Mouse (Mus musculus): ENCODE data around the gene Tmem168.

Tmem168 gene

DNA sequence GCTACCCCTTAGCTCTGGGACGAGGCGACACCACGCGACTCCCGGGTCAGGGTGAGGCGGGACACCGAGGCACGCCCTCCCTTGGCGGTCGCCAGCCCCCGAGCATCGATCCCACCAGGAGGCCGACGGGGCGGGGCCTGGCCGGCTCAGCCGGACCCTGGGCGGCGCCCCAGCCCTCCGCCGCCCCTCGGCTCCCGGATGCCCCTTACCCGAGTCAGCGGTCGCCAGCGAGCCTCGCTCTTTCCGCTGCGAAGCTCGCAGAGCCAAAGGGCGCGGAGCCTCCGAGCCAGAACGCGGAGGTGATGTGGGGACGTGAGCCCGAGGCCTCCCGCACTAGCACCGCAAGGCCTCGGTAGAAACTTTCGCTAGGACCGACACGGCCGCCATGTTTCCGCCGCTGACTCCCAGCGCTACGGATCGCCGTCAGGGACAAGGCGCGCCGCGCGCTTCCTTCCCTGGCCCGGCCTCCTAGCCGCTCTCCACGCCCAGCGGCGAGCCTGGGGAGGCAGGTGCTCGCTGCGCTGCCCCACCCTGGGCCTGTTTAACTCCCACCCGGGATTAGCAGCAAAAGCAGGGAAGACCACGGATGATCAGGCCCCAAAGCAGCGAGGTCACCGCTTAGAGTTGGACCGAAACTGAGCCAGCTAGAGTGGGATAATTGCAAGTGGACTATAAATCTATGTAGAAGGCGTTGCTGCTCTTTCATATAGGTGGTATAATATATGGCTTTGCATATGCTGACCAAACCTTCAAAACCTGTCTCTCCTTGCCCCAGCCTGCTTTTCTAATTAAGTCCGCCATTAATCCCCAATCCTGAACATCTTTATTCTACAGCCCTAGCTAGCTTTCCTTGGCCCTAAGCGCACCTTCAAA, at the start of gene Tmem168:
Gene Tmem168, minus strand, starts transcription at position 480 of the 873 bp plus-strand sequence.
- H3K36me3 ChIP-seq (ENCODE audit: control insufficient read depth, insufficient read depth, low read length, poor library complexity, severe bottlenecking): peaks cover 2% of the 10 kb centered on the region; the same call in 1 of the 2 replicates
- H3K27me3 ChIP-seq (ENCODE audit: control insufficient read depth, insufficient read depth, low read length, poor library complexity, severe bottlenecking): no peaks in the 10 kb centered on the region

DNA sequence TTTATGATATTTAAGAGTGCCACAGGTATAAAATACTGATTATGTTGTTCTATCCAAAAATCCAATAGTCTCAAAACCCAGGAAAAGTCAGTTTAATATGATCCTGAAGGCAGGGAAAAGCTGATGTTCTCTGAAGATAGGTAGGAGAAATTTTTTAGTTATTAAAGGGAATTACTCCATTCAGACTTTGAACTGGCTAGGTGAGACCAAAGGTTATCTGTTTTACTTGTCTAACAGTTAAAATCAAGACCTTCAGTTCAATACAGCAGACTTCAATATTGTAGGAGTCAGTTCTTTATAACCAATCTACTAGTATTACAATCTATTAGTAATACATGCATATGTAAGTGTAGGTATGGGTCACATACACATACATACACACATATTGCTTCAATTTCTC, 46.2 kb upstream of the Tmem168 start:
- Histone ChIP-seq H3K27me3 (ENCODE audit: control insufficient read depth, insufficient read depth, low read length, poor library complexity, severe bottlenecking) (no peaks in the 10 kb centered on the region), H3K36me3 (ENCODE audit: control insufficient read depth, insufficient read depth, low read length, poor library complexity, severe bottlenecking) (peaks cover 5% of the 10 kb centered on the region)
- DNase-seq (ENCODE audit: low read depth, low spot score): no peak

More for the DNA sequence above, at the start of gene Tmem168:
- DNase-seq (ENCODE audit: low read depth, low spot score): peak; percentile 89

DNA sequence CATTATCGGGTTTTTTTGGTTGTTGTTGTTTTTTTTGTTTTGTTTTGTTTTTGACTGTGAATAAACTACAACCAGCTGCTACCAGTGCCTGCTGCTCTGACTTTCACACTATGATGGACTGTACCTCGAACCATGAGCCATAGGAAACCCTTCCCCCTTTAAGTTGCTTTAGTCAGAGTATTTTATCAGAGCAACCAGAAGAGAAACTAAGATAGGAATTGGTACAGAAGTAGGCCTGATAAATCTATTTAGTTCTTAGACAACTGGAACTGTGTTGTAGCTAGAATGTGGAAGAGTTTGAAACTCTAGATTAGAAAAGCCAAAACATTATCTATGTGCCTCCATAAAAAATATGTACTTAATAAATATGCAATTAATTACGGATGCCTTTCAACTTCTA, 44.4 kb upstream of the Tmem168 start:
- DNase-seq (ENCODE audit: low read depth, low spot score): no peak
- Histone ChIP-seq H3K27me3 (ENCODE audit: control insufficient read depth, insufficient read depth, low read length, poor library complexity, severe bottlenecking) (no peaks in the 10 kb centered on the region), H3K36me3 (ENCODE audit: control insufficient read depth, insufficient read depth, low read length, poor library complexity, severe bottlenecking) (peaks cover 8% of the 10 kb centered on the region)

DNA sequence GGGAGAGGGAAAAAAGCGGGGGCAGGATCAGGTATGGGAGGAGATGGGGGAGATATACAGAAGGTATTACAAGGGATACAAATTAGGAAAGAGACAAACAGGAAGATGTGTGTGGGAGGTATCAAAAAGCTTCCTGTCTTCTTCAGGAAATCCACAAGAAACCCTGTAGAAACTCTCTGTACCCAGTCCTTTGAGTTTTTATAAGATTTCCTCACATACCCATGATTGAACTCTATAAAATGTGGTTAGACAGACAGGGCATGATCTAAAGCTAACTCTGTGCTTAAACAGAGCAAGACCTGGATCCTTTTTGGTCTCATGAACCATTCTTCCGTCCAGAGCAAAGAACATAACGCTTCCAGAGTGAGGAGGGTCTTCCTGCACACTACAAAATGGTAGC, 43.0 kb upstream of the Tmem168 start:
- Histone ChIP-seq H3K36me3 (ENCODE audit: control insufficient read depth, insufficient read depth, low read length, poor library complexity, severe bottlenecking) (peaks cover 8% of the 10 kb centered on the region), H3K27me3 (ENCODE audit: control insufficient read depth, insufficient read depth, low read length, poor library complexity, severe bottlenecking) (no peaks in the 10 kb centered on the region)
- no peak for DNase-seq (ENCODE audit: low read depth, low spot score)

DNA sequence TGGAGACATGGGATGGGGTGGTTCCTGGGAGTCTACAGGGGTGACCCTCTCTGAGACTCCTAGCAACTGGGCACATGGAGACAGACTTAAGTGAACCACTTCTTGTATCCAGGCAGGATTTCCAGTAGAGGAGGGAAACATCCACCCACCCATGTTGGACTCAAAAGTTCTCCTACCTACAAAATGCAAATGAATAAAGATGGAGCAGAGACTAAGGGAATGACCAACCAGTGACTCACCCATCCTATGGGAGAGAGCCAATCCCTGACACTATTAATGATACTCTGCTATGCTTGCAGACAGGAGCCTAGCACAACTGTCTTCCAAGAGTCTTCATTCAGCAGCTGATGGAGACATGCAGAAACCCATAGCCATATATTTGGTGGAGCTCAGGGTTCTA, 40.4 kb upstream of the Tmem168 start:
- no peak for DNase-seq (ENCODE audit: low read depth, low spot score)
- Histone ChIP-seq H3K27me3 (ENCODE audit: control insufficient read depth, insufficient read depth, low read length, poor library complexity, severe bottlenecking) (no peaks in the 10 kb centered on the region), H3K36me3 (ENCODE audit: control insufficient read depth, insufficient read depth, low read length, poor library complexity, severe bottlenecking) (peaks cover 8% of the 10 kb centered on the region)

DNA sequence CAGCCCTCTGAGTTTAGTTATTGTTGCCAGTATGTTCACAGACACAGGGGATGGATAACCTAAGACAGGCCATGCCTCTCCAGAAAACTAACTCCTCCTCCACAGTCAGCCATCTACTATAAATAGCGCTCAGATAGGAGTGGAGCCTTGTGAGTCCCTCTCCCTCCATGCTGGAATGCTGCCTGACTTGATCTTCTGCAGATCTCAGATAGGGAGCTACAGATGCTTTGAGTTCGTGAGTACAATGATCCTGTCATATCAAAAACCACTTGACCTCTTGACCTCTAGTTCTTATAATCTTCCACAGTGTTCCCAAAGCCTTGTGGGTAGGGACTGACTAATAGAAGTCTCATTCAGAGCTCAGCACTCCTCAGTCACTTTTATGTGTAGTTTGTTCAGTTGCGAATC, 28.7 kb upstream of the Tmem168 start:
- Histone ChIP-seq H3K36me3 (ENCODE audit: control insufficient read depth, insufficient read depth, low read length, poor library complexity, severe bottlenecking) (0 out of 2 replicates have a peak, but pooled peaks cover 4% of the 10 kb centered on the region), H3K27me3 (ENCODE audit: control insufficient read depth, insufficient read depth, low read length, poor library complexity, severe bottlenecking) (no peaks in the 10 kb centered on the region)
- DNase-seq (ENCODE audit: low read depth, low spot score): no peak

DNA sequence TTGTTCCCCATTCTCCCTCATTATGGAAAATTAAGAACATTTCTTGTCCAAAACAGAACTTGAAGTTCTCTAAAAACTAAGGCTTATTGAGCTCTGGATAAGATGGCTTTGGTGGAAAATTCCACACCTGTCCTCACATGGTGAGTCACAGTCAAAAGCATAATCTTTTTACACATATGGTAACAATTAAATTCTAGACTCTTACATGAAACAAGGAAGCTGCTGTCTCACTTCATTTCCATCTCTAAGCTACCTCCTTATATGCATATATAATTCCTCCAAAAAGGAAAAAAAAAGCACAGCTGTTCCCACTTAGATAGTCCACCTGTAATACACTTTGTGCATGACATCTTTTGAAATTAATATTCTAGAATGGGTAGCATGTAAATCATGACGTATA, 24.7 kb upstream of the Tmem168 start:
- peaks cover 4% of the 10 kb centered on the region for H3K36me3 ChIP-seq (ENCODE audit: control insufficient read depth, insufficient read depth, low read length, poor library complexity, severe bottlenecking)
- no peak for DNase-seq (ENCODE audit: low read depth, low spot score)

DNA sequence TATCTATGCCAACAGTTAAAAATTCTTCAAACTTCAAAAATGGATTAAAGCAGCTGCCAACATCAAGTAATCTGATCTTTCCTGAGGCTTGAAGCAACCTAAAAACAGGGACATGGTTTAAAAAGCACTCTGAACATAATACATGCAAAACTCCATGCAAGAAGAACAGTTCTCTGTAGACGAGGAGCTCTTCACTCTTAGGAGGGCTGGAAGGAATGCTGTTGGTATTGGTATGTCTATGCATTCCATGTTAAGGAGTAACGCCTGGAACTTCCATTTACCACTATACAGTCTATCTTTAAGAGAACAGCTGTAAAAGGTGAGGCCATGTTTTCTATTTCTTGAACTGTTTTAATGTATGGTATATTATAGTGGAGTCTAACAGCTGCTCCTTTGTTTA, 22.7 kb upstream of the Tmem168 start:
- Histone ChIP-seq H3K27me3 (ENCODE audit: control insufficient read depth, insufficient read depth, low read length, poor library complexity, severe bottlenecking) (no peaks in the 10 kb centered on the region), H3K36me3 (ENCODE audit: control insufficient read depth, insufficient read depth, low read length, poor library complexity, severe bottlenecking) (peaks cover 6% of the 10 kb centered on the region)
- DNase-seq (ENCODE audit: low read depth, low spot score): no peak

More for the DNA sequence above, 24.7 kb upstream of the Tmem168 start:
- no peaks in the 10 kb centered on the region for H3K27me3 ChIP-seq (ENCODE audit: control insufficient read depth, insufficient read depth, low read length, poor library complexity, severe bottlenecking)

DNA sequence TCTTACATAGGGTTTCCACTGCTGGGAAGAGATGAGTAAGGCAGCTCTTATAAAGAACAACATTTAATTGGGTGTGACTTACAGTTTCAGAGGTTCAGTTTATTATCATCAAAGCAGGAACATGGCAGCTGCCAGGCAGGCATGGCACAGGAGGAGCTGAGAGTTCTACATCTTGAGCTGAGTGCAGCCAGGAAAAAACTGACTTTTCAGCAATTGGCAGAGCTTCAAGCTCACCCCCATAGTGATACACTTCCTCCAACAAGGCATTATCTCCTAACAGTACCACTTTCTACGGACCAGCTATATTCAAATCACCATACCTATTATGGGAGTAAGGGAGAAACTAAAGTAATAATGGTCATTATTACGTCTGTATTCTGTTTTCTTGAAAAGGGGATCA, 11.7 kb upstream of the Tmem168 start:
- no peaks in the 10 kb centered on the region; the same call in 1 of the 2 replicates for H3K36me3 ChIP-seq (ENCODE audit: control insufficient read depth, insufficient read depth, low read length, poor library complexity, severe bottlenecking)
- DNase-seq (ENCODE audit: low read depth, low spot score): no peak
- no peaks in the 10 kb centered on the region for H3K27me3 ChIP-seq (ENCODE audit: control insufficient read depth, insufficient read depth, low read length, poor library complexity, severe bottlenecking)

DNA sequence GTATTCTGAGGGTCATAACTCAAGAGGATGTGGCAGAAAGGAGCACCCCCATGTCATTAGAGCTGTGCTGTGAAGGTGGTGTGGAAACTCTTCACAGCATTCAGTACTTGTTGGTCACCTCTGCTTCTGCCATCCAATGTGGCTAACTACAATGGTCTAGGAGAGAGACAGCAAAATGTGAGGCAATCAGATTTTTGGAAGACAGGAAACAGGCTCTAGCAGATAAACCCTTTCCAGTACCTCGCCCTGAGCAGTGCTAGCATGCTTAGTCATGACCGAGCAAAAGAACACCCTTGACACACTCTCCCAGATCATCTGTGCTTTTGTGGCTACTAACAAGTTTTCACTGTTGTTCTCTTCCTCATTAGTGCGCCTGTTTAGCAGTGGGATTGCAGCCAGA, 9.2 kb upstream of the Tmem168 start:
- DNase-seq (ENCODE audit: low read depth, low spot score): no peak
- Histone ChIP-seq H3K36me3 (ENCODE audit: control insufficient read depth, insufficient read depth, low read length, poor library complexity, severe bottlenecking) (no peaks in the 10 kb centered on the region; the same call in 1 of the 2 replicates), H3K27me3 (ENCODE audit: control insufficient read depth, insufficient read depth, low read length, poor library complexity, severe bottlenecking) (no peaks in the 10 kb centered on the region)

DNA sequence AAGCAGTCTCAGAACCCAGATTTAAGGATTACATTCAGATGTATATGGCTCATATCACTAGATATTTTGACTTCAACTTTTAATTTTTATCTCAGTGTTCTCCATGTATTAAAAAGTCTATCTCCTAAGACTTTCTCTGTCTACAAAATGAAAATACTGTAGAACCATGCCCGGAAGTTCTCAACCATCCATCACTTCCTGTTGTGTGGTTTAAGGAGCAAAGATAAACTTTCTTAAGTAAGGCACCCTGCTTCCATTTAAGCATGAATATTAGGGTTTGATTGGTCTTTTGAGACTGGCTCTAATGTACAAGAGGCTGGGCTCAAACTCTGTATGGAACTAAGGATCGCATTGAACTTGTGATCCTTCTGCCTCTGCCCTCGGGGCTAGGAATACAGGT, 6.7 kb upstream of the Tmem168 start:
- no peak for DNase-seq (ENCODE audit: low read depth, low spot score)
- no peaks in the 10 kb centered on the region for H3K27me3 ChIP-seq (ENCODE audit: control insufficient read depth, insufficient read depth, low read length, poor library complexity, severe bottlenecking)
- H3K36me3 ChIP-seq (ENCODE audit: control insufficient read depth, insufficient read depth, low read length, poor library complexity, severe bottlenecking): no peaks in the 10 kb centered on the region

DNA sequence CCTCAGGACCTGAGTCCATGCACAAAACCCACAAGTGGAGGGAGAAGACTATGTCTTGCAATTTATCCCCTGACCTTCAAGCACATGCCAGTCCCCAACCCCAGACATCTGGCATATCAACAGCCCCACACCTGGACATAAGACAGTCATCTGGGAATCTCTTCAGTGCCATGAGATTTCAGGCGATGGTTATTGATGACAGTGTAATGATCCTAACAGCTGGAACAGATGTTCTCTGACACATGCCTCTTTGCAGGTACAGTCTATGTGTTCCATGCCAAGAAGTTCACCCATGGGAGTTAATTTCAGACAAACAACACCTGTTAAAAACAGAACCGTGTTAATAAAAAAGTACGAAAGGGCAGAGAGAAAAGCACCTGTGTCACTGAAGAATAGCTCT, 5.8 kb upstream of the Tmem168 start:
- no peaks in the 10 kb centered on the region for H3K36me3 ChIP-seq (ENCODE audit: control insufficient read depth, insufficient read depth, low read length, poor library complexity, severe bottlenecking)

DNA sequence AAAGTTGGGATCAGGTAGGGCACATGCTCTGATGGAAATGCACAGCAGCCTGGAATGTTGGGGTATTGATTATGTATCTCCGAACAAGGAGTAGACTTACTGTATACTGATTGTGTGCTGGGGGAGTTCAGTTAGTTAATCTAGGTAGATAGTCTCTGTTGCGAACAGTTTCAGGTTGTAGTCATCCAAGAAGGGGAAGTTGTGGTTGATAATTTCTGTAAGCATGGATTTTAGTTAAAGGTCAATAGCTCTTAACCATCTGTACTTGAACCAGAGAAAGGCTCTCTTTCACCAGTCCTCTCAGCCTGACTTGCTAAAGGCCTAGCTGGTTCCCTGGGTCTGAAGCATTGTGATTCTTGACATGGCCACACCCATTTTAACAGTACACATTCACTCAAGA, 3.0 kb upstream of the Tmem168 start:
- no peaks in the 10 kb centered on the region for H3K36me3 ChIP-seq (ENCODE audit: control insufficient read depth, insufficient read depth, low read length, poor library complexity, severe bottlenecking)
- H3K27me3 ChIP-seq (ENCODE audit: control insufficient read depth, insufficient read depth, low read length, poor library complexity, severe bottlenecking): no peaks in the 10 kb centered on the region
- DNase-seq (ENCODE audit: low read depth, low spot score): peak; percentile 54

More for the DNA sequence above, 5.8 kb upstream of the Tmem168 start:
- DNase-seq (ENCODE audit: low read depth, low spot score): no peak
- H3K27me3 ChIP-seq (ENCODE audit: control insufficient read depth, insufficient read depth, low read length, poor library complexity, severe bottlenecking): no peaks in the 10 kb centered on the region

DNA sequence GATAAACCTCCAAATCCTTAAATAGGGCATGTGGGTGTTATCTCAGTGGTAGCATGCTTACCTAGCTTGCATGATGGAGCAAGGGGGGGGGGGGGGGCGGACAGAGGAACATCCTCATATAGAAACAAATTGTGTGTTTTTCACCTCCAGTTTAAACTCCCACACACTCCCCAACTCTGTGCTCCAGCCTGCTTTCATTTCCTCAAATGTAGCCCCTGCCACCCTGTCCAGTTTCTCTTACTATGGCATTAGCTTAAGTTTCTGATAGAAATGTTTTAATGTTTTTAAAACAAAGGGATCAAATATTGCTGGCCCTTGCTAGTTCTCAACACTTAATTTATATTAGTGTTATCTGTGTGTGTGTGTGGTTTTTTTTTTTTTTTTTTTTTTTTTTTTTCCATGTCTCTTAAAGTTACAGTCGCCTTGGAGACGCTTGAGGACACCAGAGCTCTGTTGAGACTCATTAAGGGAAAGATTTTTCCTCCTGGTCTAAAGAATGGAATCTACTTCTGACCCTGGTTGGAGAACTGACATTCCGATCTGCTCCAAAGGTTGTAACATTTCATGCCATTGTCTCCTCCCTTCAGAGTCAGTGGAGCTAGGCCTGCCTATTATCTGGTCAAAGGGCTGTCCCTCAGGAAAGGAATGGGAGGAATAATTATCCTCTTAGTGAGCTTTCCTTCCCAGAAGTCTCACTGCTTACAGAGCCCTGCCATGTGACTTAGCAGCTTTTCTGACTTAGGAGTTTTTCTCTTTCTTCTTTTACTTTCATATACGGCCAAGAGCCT, 1.6 kb upstream of the Tmem168 start:
- DNase-seq (ENCODE audit: low read depth, low spot score): peak; percentile 74
- H3K27me3 ChIP-seq (ENCODE audit: control insufficient read depth, insufficient read depth, low read length, poor library complexity, severe bottlenecking): no peaks in the 10 kb centered on the region
- H3K36me3 ChIP-seq (ENCODE audit: control insufficient read depth, insufficient read depth, low read length, poor library complexity, severe bottlenecking): peaks cover 2% of the 10 kb centered on the region; the same call in 1 of the 2 replicates

Measured in splenic B cell, adult 2 months (primary cell).